Comparison of ENCODE assay signal across 8 mouse cellular contexts in the genomic region with DNA sequence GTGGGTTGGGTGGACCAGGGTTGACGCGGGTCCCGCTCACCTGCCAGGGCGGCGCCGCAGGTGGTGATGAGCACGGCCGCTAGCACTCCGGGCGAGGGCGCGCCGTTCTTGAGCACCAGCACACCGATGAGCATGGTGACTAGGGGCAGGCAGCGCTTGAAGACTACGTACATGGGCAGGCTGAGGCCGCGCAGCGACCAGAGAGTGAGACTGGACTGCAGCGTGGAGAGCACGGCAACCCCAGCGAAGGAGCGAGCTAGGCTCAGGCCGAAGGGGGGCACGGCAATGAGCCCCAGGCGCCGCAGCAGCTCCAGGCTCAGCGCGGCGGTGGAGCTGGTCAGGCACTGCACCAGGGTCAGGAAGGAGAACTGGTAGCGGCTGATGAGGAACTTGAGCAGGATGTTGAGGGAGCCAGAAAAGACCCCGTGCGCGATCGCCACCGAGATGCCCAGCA. TPM values are rescaled to one million over a fixed set of nuclear protein-coding genes. Genes with fewer than 3 reads are reported as not detected.
DNase-seq lines count a peak whose midpoint lies in the region; ATAC-seq and TF ChIP-seq lines count a peak whose summit lies in the region.

No protein-coding gene starts in this region.

- no peaks in the 10 kb centered on the region for H3K9me3 ChIP-seq in E14TG2a.4 (ENCODE audit: low read length)
- no peaks in the 10 kb centered on the region for H3K9me3 ChIP-seq in liver, embryonic 13.5 days (replicated peaks)

- peak overlapping the region; percentile 34; the same call in 1 of the 2 replicates for H3K9ac ChIP-seq in liver, embryonic 13.5 days

- DNase-seq in gastrocnemius, postnatal 10 days, result peak; percentile 26
- no peak for DNase-seq in gastrocnemius, adult 8-10 months (ENCODE audit: low spot score in 2 of 2)
- DNase-seq in embryo, embryonic 11 days, result peak; percentile 66
- DNase-seq in liver, embryonic 13.5 days, result no peak
- no peak for DNase-seq in frontal cortex, postnatal 14 days (ENCODE audit: low spot score in 2 of 2)

- H3K4me2 ChIP-seq in liver, embryonic 13.5 days, result peak overlapping the region; percentile 73

- peaks cover 27% of the 10 kb centered on the region for H3K4me1 ChIP-seq in E14TG2a.4 (replicated peaks; ENCODE audit: low read depth, low read length)
- H3K4me1 ChIP-seq in liver, embryonic 13.5 days (replicated peaks), result peaks cover 35% of the 10 kb centered on the region
- peaks cover 30% of the 10 kb centered on the region for H3K4me1 ChIP-seq in olfactory bulb, adult 2 months (ENCODE audit: control insufficient read depth, insufficient read depth, low read length)

- WGBS in liver, embryonic 13.5 days (ENCODE audit: insufficient replicate concordance), result under 1% methylated on average over 36 of the region's 36 CpGs
- under 1% methylated on average over 36 of the region's 36 CpGs for WGBS in olfactory bulb, adult 2 months

- TF ChIP-seq CTCF in E14TG2a.4 (conservative IDR thresholded peaks at IDR 0.05; ENCODE audit: low read length), result no peak
- no peak for TF ChIP-seq CTCF in olfactory bulb, adult 2 months (IDR thresholded peaks at IDR 0.05; ENCODE audit: insufficient read depth, low read depth, low read length)

- ATAC-seq in hematopoietic stem cell, adult 5-6 weeks (replicated peaks in 1 of 2; ENCODE audit: insufficient read depth in 1 of 2, low FRiP score in 2 of 2, low TSS enrichment in 1 of 2, low read depth in 1 of 2, poor library complexity in 2 of 2, severe bottlenecking in 2 of 2), result peak; percentile 35 to 44
- no peak for ATAC-seq in liver, embryonic 13.5 days (ENCODE audit: low read depth)

- no peaks in the 10 kb centered on the region for H3K36me3 ChIP-seq in E14TG2a.4 (ENCODE audit: insufficient read depth, low read length)
- no peaks in the 10 kb centered on the region for H3K36me3 ChIP-seq in liver, embryonic 13.5 days

- peak overlapping the region; percentile 81 for H3K4me3 ChIP-seq in E14TG2a.4 (replicated peaks; ENCODE audit: low read length)
- peak overlapping the region; percentile 58 for H3K4me3 ChIP-seq in liver, embryonic 13.5 days (replicated peaks)
- H3K4me3 ChIP-seq in olfactory bulb, adult 2 months (ENCODE audit: insufficient read depth, low read depth, low read length), result peak overlapping the region; percentile 57

- peak; percentile 28; the same call in 1 of the 2 replicates for TF ChIP-seq POLR2A in olfactory bulb, adult 2 months (IDR thresholded peaks at IDR 0.05; ENCODE audit: insufficient read depth, low read depth, low read length)

- H3K27ac ChIP-seq in liver, embryonic 13.5 days, result 0 out of 2 replicates have a peak overlapping the region, but pooled peaks have one; percentile 29
- H3K27ac ChIP-seq in olfactory bulb, adult 2 months (ENCODE audit: insufficient read depth, low read depth, low read length), result peak overlapping the region; percentile 27; the same call in 1 of the 2 replicates

- H3K27me3 ChIP-seq in E14TG2a.4 (ENCODE audit: insufficient read depth, low read length), result peaks cover 88% of the 10 kb centered on the region
- H3K27me3 ChIP-seq in liver, embryonic 13.5 days, result peaks cover 65% of the 10 kb centered on the region

RNA-seq across cellular contexts. Expression of gene Slc35d3, which starts 0.7 kb away (rescaled TPM):
- not detected for total RNA-seq in gastrocnemius, postnatal 10 days (2021)
- not detected for total RNA-seq in gastrocnemius, adult 8-10 months (2022)
- 10.1 and 11.3 TPM in 2 replicates for total RNA-seq in hematopoietic stem cell, adult 5-6 weeks (2017)
- 4.4 and 4.9 TPM in 2 replicates for polyA plus RNA-seq in liver, embryonic 13.5 days (2015; fragmentation: Nextera tagmentation; extraction: Ambion mirVana)
- polyA plus RNA-seq in olfactory bulb, adult 2 months (2012; ENCODE audit: insufficient read depth, insufficient read length, low replicate concordance, missing spikeins), result not detected in 2 replicates

RNA-seq across cellular contexts. Expression of gene Pex7, which starts 56.9 kb away (rescaled TPM):
- 10 to 100 TPM; 13.6 to 13.9 TPM for total RNA-seq in gastrocnemius, postnatal 10 days (2021)
- 10 to 100 TPM; 20.6 to 25.0 (median 24.3) TPM for total RNA-seq in gastrocnemius, adult 8-10 months (2022)
- 50.3 and 52.9 TPM in 2 replicates for total RNA-seq in hematopoietic stem cell, adult 5-6 weeks (2017)
- polyA plus RNA-seq in liver, embryonic 13.5 days (2015; fragmentation: Nextera tagmentation; extraction: Ambion mirVana), result 28.0 and 28.2 TPM in 2 replicates
- polyA plus RNA-seq in olfactory bulb, adult 2 months (2012; ENCODE audit: insufficient read depth, insufficient read length, low replicate concordance, missing spikeins), result not detected in 2 replicates

Comparison
In these comparisons a context has a peak if more than half of its experiments do, and no peak if none do; other contexts are left out.
1. DNase-seq: peak in gastrocnemius, postnatal 10 days (single experiment) and embryo, embryonic 11 days (single experiment); none in gastrocnemius, adult 8-10 months (0 of 2), liver, embryonic 13.5 days (single experiment) and frontal cortex, postnatal 14 days (0 of 2).
2. RNA of gene Slc35d3, which starts 0.7 kb away (total RNA-seq): 10.1 to 11.3 TPM in hematopoietic stem cell, adult 5-6 weeks; not detected in gastrocnemius, postnatal 10 days and not detected in gastrocnemius, adult 8-10 months; every median in the first group is over 10 times any median in the second.
3. Peak in every context shown above with its lines, with median percentiles within 50 percentile points of each other: H3K4me3 ChIP-seq.